In the genomic region with DNA sequence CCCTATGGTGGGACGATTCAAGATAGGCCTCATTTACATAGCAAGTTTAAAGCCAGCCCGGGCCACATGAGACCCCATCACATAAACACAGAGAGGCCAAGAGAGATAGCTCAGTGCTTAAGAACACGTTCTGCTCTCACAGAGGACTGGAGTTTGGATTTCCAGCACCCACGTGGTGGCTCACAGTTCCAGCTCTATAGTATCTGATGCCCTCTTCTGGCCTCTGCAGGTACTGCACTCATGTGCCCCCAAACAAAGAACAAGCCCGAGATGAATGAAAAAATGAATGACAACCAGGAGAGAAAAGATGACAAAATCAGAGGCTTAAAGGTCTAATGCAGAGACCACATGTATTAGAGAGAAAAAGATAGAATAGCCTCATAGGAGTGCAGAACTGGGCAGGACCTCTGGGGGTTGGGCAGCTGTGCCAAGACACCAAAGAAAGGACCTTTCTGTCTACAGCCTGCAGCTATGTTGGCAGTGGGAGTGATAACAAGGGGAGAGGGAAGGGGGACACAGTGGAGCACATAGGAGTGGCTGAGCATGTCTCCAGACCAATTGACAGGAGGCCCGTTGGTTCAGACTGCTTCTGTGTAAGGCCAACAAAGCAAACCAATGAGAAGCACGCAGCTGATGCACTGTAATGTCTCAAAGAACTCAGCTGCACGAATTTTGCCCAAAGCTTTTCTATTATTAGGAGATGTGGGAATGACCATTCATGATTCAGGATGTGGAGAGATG, we compare ENCODE assay signal across 8 mouse cellular contexts. TPM values are rescaled to one million over a fixed set of nuclear protein-coding genes. Genes with fewer than 3 reads are reported as not detected.
DNase-seq lines count a peak whose midpoint lies in the region; ATAC-seq and TF ChIP-seq lines count a peak whose summit lies in the region.

No protein-coding gene starts in this region.

- no peak for TF ChIP-seq POLR2A in bone marrow, adult 2 months (IDR thresholded peaks at IDR 0.05; ENCODE audit: borderline replicate concordance, control insufficient read depth, low read depth, low read length)

- no peaks in the 10 kb centered on the region for H3K36me3 ChIP-seq in neural tube, embryonic 15.5 days
- H3K36me3 ChIP-seq in liver, embryonic 14.5 days (replicated peaks; ENCODE audit: control insufficient read depth, insufficient read depth, low read depth): no peaks in the 10 kb centered on the region
- no peaks in the 10 kb centered on the region for H3K36me3 ChIP-seq in stomach, postnatal 0 days (ENCODE audit: control insufficient read depth, insufficient read depth, low read length)

- peak; percentile 59 for TF ChIP-seq CTCF in bone marrow, adult 2 months (IDR thresholded peaks at IDR 0.05; ENCODE audit: control insufficient read depth, insufficient read depth, low read length)
- TF ChIP-seq CTCF in liver, embryonic 14.5 days (IDR thresholded peaks at IDR 0.05; ENCODE audit: low read depth): peak; percentile 77
- peak; percentile 67 for TF ChIP-seq CTCF in stomach, postnatal 0 days (IDR thresholded peaks at IDR 0.05; ENCODE audit: low read depth)

- peak; percentile 49 for DNase-seq in gastrocnemius, postnatal 10 days
- DNase-seq in gastrocnemius, postnatal 25 days: no peak
- DNase-seq in neural tube, embryonic 10.5 days (ENCODE audit: extremely low spot score, low spot score): peak; percentile 65
- DNase-seq in liver, embryonic 14.5 days (ENCODE audit: low read depth in 3 of 3, low spot score in 3 of 3): no peak
- DNase-seq in stomach, postnatal 0 days (ENCODE audit: low spot score): peak; percentile 41
- no peak for DNase-seq in left cerebral cortex, adult 11 months (ENCODE audit: low spot score)

- H3K27ac ChIP-seq in neural tube, embryonic 15.5 days (replicated peaks): no peak overlapping the region
- no peak overlapping the region for H3K27ac ChIP-seq in bone marrow, adult 2 months (ENCODE audit: control insufficient read depth, insufficient read depth, low read depth, low read length, poor library complexity)
- H3K27ac ChIP-seq in liver, embryonic 14.5 days: no peak overlapping the region
- no peak overlapping the region for H3K27ac ChIP-seq in stomach, postnatal 0 days (replicated peaks)

- no peaks in the 10 kb centered on the region for H3K4me1 ChIP-seq in neural tube, embryonic 15.5 days
- peaks cover 2% of the 10 kb centered on the region for H3K4me1 ChIP-seq in bone marrow, adult 2 months (ENCODE audit: control insufficient read depth, insufficient read depth, low read length)
- H3K4me1 ChIP-seq in liver, embryonic 14.5 days (replicated peaks; ENCODE audit: control insufficient read depth in 2 of 2, insufficient read depth in 2 of 2, low read length in 1 of 2): no peaks in the 10 kb centered on the region
- no peaks in the 10 kb centered on the region for H3K4me1 ChIP-seq in stomach, postnatal 0 days (replicated peaks; ENCODE audit: control insufficient read depth, insufficient read depth)

- no peak overlapping the region for H3K4me3 ChIP-seq in neural tube, embryonic 15.5 days (replicated peaks)
- H3K4me3 ChIP-seq in bone marrow, adult 2 months (replicated peaks; ENCODE audit: control insufficient read depth, low read depth, low read length): no peak overlapping the region
- no peak overlapping the region for H3K4me3 ChIP-seq in liver, embryonic 14.5 days (ENCODE audit: insufficient read depth in 1 of 2, low read depth in 2 of 2, low read length in 2 of 2)
- H3K4me3 ChIP-seq in stomach, postnatal 0 days (ENCODE audit: low read depth, low read length): no peak overlapping the region

- no peak overlapping the region for H3K4me2 ChIP-seq in neural tube, embryonic 15.5 days
- H3K4me2 ChIP-seq in liver, embryonic 14.5 days (ENCODE audit: low read depth): no peak overlapping the region
- H3K4me2 ChIP-seq in stomach, postnatal 0 days (replicated peaks; ENCODE audit: low read depth): no peak overlapping the region

- H3K9me3 ChIP-seq in neural tube, embryonic 15.5 days (replicated peaks): no peaks in the 10 kb centered on the region
- H3K9me3 ChIP-seq in liver, embryonic 14.5 days (ENCODE audit: control insufficient read depth, low read length): no peaks in the 10 kb centered on the region
- no peaks in the 10 kb centered on the region for H3K9me3 ChIP-seq in stomach, postnatal 0 days (ENCODE audit: control insufficient read depth, low read length)

- H3K9ac ChIP-seq in neural tube, embryonic 15.5 days (replicated peaks): no peak overlapping the region
- H3K9ac ChIP-seq in liver, embryonic 14.5 days (replicated peaks): no peak overlapping the region
- H3K9ac ChIP-seq in stomach, postnatal 0 days (ENCODE audit: low read length): no peak overlapping the region

- no peaks in the 10 kb centered on the region for H3K27me3 ChIP-seq in neural tube, embryonic 15.5 days (replicated peaks)
- no peaks in the 10 kb centered on the region for H3K27me3 ChIP-seq in liver, embryonic 14.5 days (ENCODE audit: control insufficient read depth, insufficient read depth, low read length)
- no peaks in the 10 kb centered on the region for H3K27me3 ChIP-seq in stomach, postnatal 0 days (ENCODE audit: control insufficient read depth, insufficient read depth, low read length)

- no peak for TF ChIP-seq EP300 in liver, embryonic 14.5 days (IDR thresholded peaks at IDR 0.05; ENCODE audit: low read depth)
- no peak for TF ChIP-seq EP300 in stomach, postnatal 0 days (optimal IDR thresholded peaks at IDR 0.05)

- 46% methylated on average over 8 of the region's 8 CpGs for WGBS in neural tube, embryonic 15.5 days
- 50% methylated on average over 8 of the region's 8 CpGs for WGBS in bone marrow, adult 2 months
- WGBS in liver, embryonic 14.5 days (ENCODE audit: insufficient replicate concordance): 36% methylated on average over 8 of the region's 8 CpGs
- 50% methylated on average over 8 of the region's 8 CpGs for WGBS in stomach, postnatal 0 days

- no peak for ATAC-seq in neural tube, embryonic 15.5 days (ENCODE audit: low FRiP score)
- no peak for ATAC-seq in liver, embryonic 14.5 days (ENCODE audit: insufficient read depth)
- ATAC-seq in stomach, postnatal 0 days (ENCODE audit: low FRiP score, low TSS enrichment): 0 out of 2 replicates have a peak, but pooled peaks have one; percentile 28

RNA-seq across cellular contexts. Expression of gene 1700067P10Rik, which starts 21.6 kb away (rescaled TPM):
- not detected for total RNA-seq in gastrocnemius, postnatal 10 days (2021)
- total RNA-seq in gastrocnemius, postnatal 25 days (2021): not detected
- not detected in 2 replicates for polyA plus RNA-seq in neural tube, embryonic 15.5 days (2015; fragmentation: Nextera tagmentation; extraction: Ambion mirVana)
- polyA plus RNA-seq in bone marrow, adult 2 months (2011; ENCODE audit: insufficient read depth, insufficient read length, low replicate concordance, missing spikeins): not detected in 2 replicates
- polyA plus RNA-seq in liver, embryonic 14.5 days (2012; rRNA removed): not detected in 2 replicates
- polyA plus RNA-seq in liver, embryonic 14.5 days (2014; fragmentation: Nextera tagmentation; extraction: Ambion mirVana): not detected in 2 replicates
- polyA plus RNA-seq in stomach, postnatal 0 days (2015; fragmentation: Nextera tagmentation; extraction: Ambion mirVana): not detected in 2 replicates

RNA-seq across cellular contexts. Expression of gene 9830107B12Rik, which starts 35.4 kb away (rescaled TPM):
- total RNA-seq in gastrocnemius, postnatal 10 days (2021): not detected
- total RNA-seq in gastrocnemius, postnatal 25 days (2021): not detected
- polyA plus RNA-seq in neural tube, embryonic 15.5 days (2015; fragmentation: Nextera tagmentation; extraction: Ambion mirVana): 0.04 TPM in 1 of 2 replicates, not detected in the other
- polyA plus RNA-seq in bone marrow, adult 2 months (2011; ENCODE audit: insufficient read depth, insufficient read length, low replicate concordance, missing spikeins): 4.3 and 10.2 TPM in 2 replicates
- 0.08 and 0.19 TPM in 2 replicates for polyA plus RNA-seq in liver, embryonic 14.5 days (2012; rRNA removed)
- 0.18 and 0.33 TPM in 2 replicates for polyA plus RNA-seq in liver, embryonic 14.5 days (2014; fragmentation: Nextera tagmentation; extraction: Ambion mirVana)
- polyA plus RNA-seq in stomach, postnatal 0 days (2015; fragmentation: Nextera tagmentation; extraction: Ambion mirVana): not detected in 2 replicates

RNA-seq across cellular contexts. Expression of gene A530064D06Rik, which starts 56.4 kb away (rescaled TPM):
- under 1 TPM in 1 of 2 experiments, not detected in 1; 0.23 TPM for total RNA-seq in gastrocnemius, postnatal 10 days (2021)
- not detected for total RNA-seq in gastrocnemius, postnatal 25 days (2021)
- 0.18 and 0.19 TPM in 2 replicates for polyA plus RNA-seq in neural tube, embryonic 15.5 days (2015; fragmentation: Nextera tagmentation; extraction: Ambion mirVana)
- 3.3 and 8.2 TPM in 2 replicates for polyA plus RNA-seq in bone marrow, adult 2 months (2011; ENCODE audit: insufficient read depth, insufficient read length, low replicate concordance, missing spikeins)
- polyA plus RNA-seq in liver, embryonic 14.5 days (2012; rRNA removed): 0.20 and 0.25 TPM in 2 replicates
- polyA plus RNA-seq in liver, embryonic 14.5 days (2014; fragmentation: Nextera tagmentation; extraction: Ambion mirVana): 0.44 and 0.51 TPM in 2 replicates
- polyA plus RNA-seq in stomach, postnatal 0 days (2015; fragmentation: Nextera tagmentation; extraction: Ambion mirVana): 0.05 TPM in 1 of 2 replicates, not detected in the other

Comparison
In these comparisons a context has a peak if more than half of its experiments do, and no peak if none do; other contexts are left out.
1. DNase-seq: peak in gastrocnemius, postnatal 10 days (single experiment), neural tube, embryonic 10.5 days (single experiment) and stomach, postnatal 0 days (single experiment); none in gastrocnemius, postnatal 25 days (single experiment), liver, embryonic 14.5 days (0 of 3) and left cerebral cortex, adult 11 months (single experiment).
2. Peak in every context shown above with its lines, with median percentiles within 50 percentile points of each other: CTCF ChIP-seq.